ENCODE assay signal across 10 mouse cellular contexts in the genomic region with DNA sequence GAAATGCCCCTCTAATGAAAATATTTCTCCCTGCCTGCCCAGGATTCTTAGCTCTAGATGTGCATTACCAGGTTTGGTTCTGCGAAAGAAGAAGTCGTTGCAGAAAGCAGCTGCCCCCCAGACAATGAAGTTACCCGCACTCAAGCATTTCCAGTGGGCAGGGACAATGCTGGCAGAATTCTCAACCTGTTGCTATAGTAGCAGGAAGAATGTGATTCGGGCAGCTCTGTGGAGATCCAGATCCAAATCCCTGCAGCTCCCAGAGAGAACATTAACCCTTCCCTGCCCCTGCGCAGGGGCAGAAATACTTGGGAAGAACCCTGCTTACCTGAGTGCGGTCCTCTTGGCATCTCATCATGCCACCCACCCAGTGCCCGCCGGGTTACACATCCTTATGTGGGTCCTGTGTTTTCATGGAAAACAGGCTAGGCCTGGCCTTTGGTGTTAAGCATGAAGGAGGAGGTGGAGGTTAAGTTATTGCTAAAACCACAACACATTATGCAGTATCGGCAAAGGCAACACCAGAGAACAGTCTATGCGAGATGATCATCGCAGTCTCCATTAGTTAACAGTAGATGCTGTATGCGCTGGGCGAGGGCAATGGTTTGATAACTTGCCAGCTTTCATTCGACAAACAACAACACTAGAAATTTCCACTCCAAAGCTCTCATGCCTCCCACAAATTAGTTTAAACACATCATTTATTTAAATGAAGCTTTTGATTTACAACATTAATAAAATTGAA.
DNase-seq lines count a peak whose midpoint lies in the region; ATAC-seq lines count a peak whose summit lies in the region.
"Had no signal": no experiment of that assay in that cellular context is flagged by ENCODE, and none has a peak within 500 bp of the region (broad histone marks: within the 10 kb centered on the region; RNA-seq: fewer than 3 reads in every experiment).

No protein-coding gene starts in this region.

- H3K27me3 ChIP-seq in hindbrain, embryonic 15.5 days, result no peaks in the 10 kb centered on the region
- no peaks in the 10 kb centered on the region for H3K27me3 ChIP-seq in midbrain, embryonic 15.5 days (replicated peaks)
- H3K27me3 ChIP-seq: stomach, embryonic 15.5 days had no signal

- H3K4me3 ChIP-seq in hindbrain, embryonic 15.5 days, result no peak overlapping the region
- H3K4me3 ChIP-seq in midbrain, embryonic 15.5 days, result no peak overlapping the region
- H3K4me3 ChIP-seq: stomach, embryonic 15.5 days had no signal

- H3K36me3 ChIP-seq in hindbrain, embryonic 15.5 days, result no peaks in the 10 kb centered on the region
- no peaks in the 10 kb centered on the region for H3K36me3 ChIP-seq in midbrain, embryonic 15.5 days (replicated peaks)
- H3K36me3 ChIP-seq: stomach, embryonic 15.5 days had no signal

- H3K27ac ChIP-seq in hindbrain, embryonic 15.5 days (replicated peaks), result peak overlapping the region; percentile 57; the same call in 1 of the 2 replicates
- peak overlapping the region; percentile 30 for H3K27ac ChIP-seq in midbrain, embryonic 15.5 days
- H3K27ac ChIP-seq: stomach, embryonic 15.5 days had no signal

- no peak for ATAC-seq in cerebellum, adult (ENCODE audit: insufficient number of reproducible peaks, low FRiP score, low TSS enrichment)
- peak; percentile 60; the same call in 1 of the 2 replicates for ATAC-seq in hindbrain, embryonic 15.5 days (ENCODE audit: low FRiP score, low read depth)
- ATAC-seq in midbrain, embryonic 15.5 days (replicated peaks), result peak; percentile 71

- peaks cover 28% of the 10 kb centered on the region for H3K4me1 ChIP-seq in hindbrain, embryonic 15.5 days (replicated peaks)
- H3K4me1 ChIP-seq in midbrain, embryonic 15.5 days, result peaks cover 28% of the 10 kb centered on the region

- DNase-seq in cerebellum, postnatal 10 days, result peak; percentile 45 to 47
- DNase-seq in embryo, embryonic 9.5 days (ENCODE audit: extremely low spot score), result peak; percentile 57
- no peak for DNase-seq in urinary bladder, postnatal 25 days (ENCODE audit: low spot score)
- no peak for DNase-seq in kidney, postnatal 25 days
- no peak for DNase-seq in ovary, adult 18-20 months (ENCODE audit: low spot score)

- peak overlapping the region; percentile 37 for H3K4me2 ChIP-seq in hindbrain, embryonic 15.5 days
- peak overlapping the region; percentile 26 for H3K4me2 ChIP-seq in midbrain, embryonic 15.5 days
- H3K4me2 ChIP-seq: heart, embryonic 11.5 days; stomach, embryonic 15.5 days had no signal

- H3K9ac ChIP-seq in hindbrain, embryonic 15.5 days, result no peak overlapping the region
- no peak overlapping the region for H3K9ac ChIP-seq in midbrain, embryonic 15.5 days
- H3K9ac ChIP-seq: stomach, embryonic 15.5 days had no signal

- 21% methylated on average over 14 of the region's 14 CpGs for WGBS in hindbrain, embryonic 15.5 days
- 17% methylated on average over 14 of the region's 14 CpGs for WGBS in midbrain, embryonic 15.5 days

- H3K9me3 ChIP-seq in hindbrain, embryonic 15.5 days, result no peaks in the 10 kb centered on the region
- no peaks in the 10 kb centered on the region for H3K9me3 ChIP-seq in midbrain, embryonic 15.5 days
- H3K9me3 ChIP-seq: stomach, embryonic 15.5 days had no signal

Comparison
In these comparisons a context has a peak if more than half of its experiments do, and no peak if none do; other contexts are left out.
1. DNase-seq: peak in cerebellum, postnatal 10 days (2 of 2) and embryo, embryonic 9.5 days (single experiment); none in urinary bladder, postnatal 25 days (single experiment), kidney, postnatal 25 days (0 of 2) and ovary, adult 18-20 months (single experiment).